Comparison of ENCODE assay signal across 33 mouse cellular contexts in the genomic region with DNA sequence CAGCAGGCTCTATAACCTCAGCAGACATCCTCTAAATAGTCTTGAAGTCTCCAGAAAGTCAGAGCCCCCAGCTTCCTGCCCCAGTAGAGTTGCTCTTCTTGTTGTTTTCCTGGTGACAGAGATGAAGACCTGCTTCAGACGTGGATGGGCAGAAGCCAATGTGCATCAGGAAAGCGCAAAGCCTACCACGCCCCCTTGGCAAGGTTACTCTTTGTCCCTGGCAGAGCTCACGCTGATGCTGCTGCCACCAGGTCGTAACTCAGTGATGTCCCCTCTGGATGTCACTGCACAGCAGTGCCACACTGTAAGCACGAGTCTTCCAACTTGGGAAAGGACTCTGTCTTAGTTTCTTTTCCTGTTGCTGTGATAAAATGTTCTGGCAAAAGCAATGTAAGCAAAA.
"Had no signal": no experiment of that assay in that cellular context is flagged by ENCODE, and none has a peak within 500 bp of the region (broad histone marks: within the 10 kb centered on the region; RNA-seq: fewer than 3 reads in every experiment).

No protein-coding gene starts in this region.

- H3K27me3 ChIP-seq: heart, embryonic 13.5 days; heart, embryonic 15.5 days; hindbrain, embryonic 12.5 days; hindbrain, embryonic 13.5 days; hindbrain, embryonic 15.5 days; intestine, embryonic 15.5 days; kidney, embryonic 15.5 days had no signal

- H3K4me2 ChIP-seq: heart, embryonic 12.5 days; heart, embryonic 13.5 days; heart, embryonic 15.5 days; hindbrain, embryonic 12.5 days; hindbrain, embryonic 13.5 days; hindbrain, embryonic 14.5 days; hindbrain, embryonic 15.5 days; intestine, embryonic 15.5 days; kidney, embryonic 15.5 days had no signal

- H3K36me3 ChIP-seq: heart, embryonic 12.5 days; heart, embryonic 13.5 days; heart, embryonic 15.5 days; hindbrain, embryonic 10.5 days; hindbrain, embryonic 12.5 days; hindbrain, embryonic 13.5 days; hindbrain, embryonic 15.5 days; intestine, embryonic 15.5 days; kidney, embryonic 15.5 days had no signal

- ATAC-seq: hindbrain, embryonic 16.5 days; hindbrain, postnatal 0 days; inflammation-experienced regulatory T-cells, adult 6 months; intestine, embryonic 15.5 days; intestine, embryonic 16.5 days; intestine, postnatal 0 days had no signal

- H3K9me3 ChIP-seq: heart, embryonic 12.5 days; heart, embryonic 13.5 days; heart, embryonic 15.5 days; hindbrain, embryonic 10.5 days; hindbrain, embryonic 12.5 days; hindbrain, embryonic 13.5 days; hindbrain, embryonic 15.5 days; intestine, embryonic 15.5 days; kidney, embryonic 15.5 days had no signal

- H3K4me1 ChIP-seq: hindbrain, embryonic 10.5 days; hindbrain, embryonic 13.5 days; hindbrain, embryonic 15.5 days; intestine, embryonic 15.5 days; kidney, embryonic 15.5 days had no signal

- H3K9ac ChIP-seq: heart, embryonic 12.5 days; heart, embryonic 13.5 days; heart, embryonic 15.5 days; hindbrain, embryonic 12.5 days; hindbrain, embryonic 13.5 days; hindbrain, embryonic 14.5 days; hindbrain, embryonic 15.5 days; intestine, embryonic 15.5 days; kidney, embryonic 15.5 days had no signal

- DNase-seq: heart, postnatal 10 days; heart, postnatal 14 days; heart, postnatal 36 days; kidney, adult 11 months; kidney, adult 18-20 months; kidney, adult 2 months; kidney, adult 8-10 months; kidney, adult 9 months; kidney, postnatal 10 days; kidney, postnatal 14 days; kidney, postnatal 25 days; kidney, postnatal 36 days; kidney, postnatal 4 days; layer of hippocampus, adult 9-11 months; layer of hippocampus, postnatal 36 days had no signal

- H3K4me3 ChIP-seq: heart, embryonic 12.5 days; heart, embryonic 13.5 days; heart, embryonic 15.5 days; hindbrain, embryonic 10.5 days; hindbrain, embryonic 12.5 days; hindbrain, embryonic 13.5 days; hindbrain, embryonic 15.5 days; intestine, embryonic 15.5 days; kidney, embryonic 15.5 days; layer of hippocampus, adult 2 months; left cerebral cortex, adult 2 months had no signal

- H3K27ac ChIP-seq: heart, embryonic 13.5 days; heart, embryonic 15.5 days; hindbrain, embryonic 10.5 days; hindbrain, embryonic 12.5 days; hindbrain, embryonic 13.5 days; hindbrain, embryonic 14.5 days; hindbrain, embryonic 15.5 days; hindbrain, postnatal 0 days; intestine, embryonic 15.5 days; kidney, embryonic 15.5 days; kidney, postnatal 0 days; layer of hippocampus, adult 2 months; left cerebral cortex, adult 2 months had no signal
